Mouse (Mus musculus): ENCODE measurements at regions not wholly inside any gene's neighbourhood (a gene's known extent, or its start where the extent isn't known, plus 50 kb on each side); places are given as distances from the start of the nearest gene placed in this dataset.

- no peak for DNase-seq (ENCODE audit: low read depth, low spot score)
- 68% methylated on average over 8 of the region's 8 CpGs for WGBS
Observed at GRCm38 (mm10) chr14:87337950-87338526, 78.4 kb upstream of the Tdrd3 start.

- DNase-seq (ENCODE audit: low read depth, low spot score): no peak
- 85% methylated on average over 1 of the region's 1 CpGs for WGBS
Observed at GRCm38 (mm10) chr14:87344540-87344939, 71.9 kb upstream of the Tdrd3 start.

GRCm38 (mm10) chr14:87346812-87347211, 69.6 kb upstream of the Tdrd3 start:
- DNase-seq (ENCODE audit: low read depth, low spot score): no peak

GRCm38 (mm10) chr14:87348825-87349224, 67.6 kb upstream of the Tdrd3 start:
- 73% methylated on average over 3 of the region's 3 CpGs for WGBS
- DNase-seq (ENCODE audit: low read depth, low spot score): no peak

More at GRCm38 (mm10) chr14:87346812-87347211, 69.6 kb upstream of the Tdrd3 start:
- 87% methylated on average over 3 of the region's 3 CpGs for WGBS

- DNase-seq (ENCODE audit: low read depth, low spot score): no peak
Observed at GRCm38 (mm10) chr14:87365793-87366192, 50.6 kb upstream of the Tdrd3 start.

More at GRCm38 (mm10) chr14:87365793-87366192, 50.6 kb upstream of the Tdrd3 start:
- WGBS: 92% methylated on average over 2 of the region's 2 CpGs

All from large intestine, adult 2 months (tissue).